Mouse (Mus musculus) kidney, adult 2 months (tissue): ENCODE results near the gene Sorbs1. TPM values are rescaled to one million over a fixed set of nuclear protein-coding genes. Genes with fewer than 3 reads are reported as not detected.

Source experiments
- DNase-seq: peaks from one replicate; pipeline ENCODE4 v3.0.0; 2021
- H3K27ac ChIP-seq: fragments of 200-500 bp; 2 replicates; pipeline ENCODE4 v1.5.1; 2012; ENCODE audit warnings: low read depth, low read length, control low read depth, inconsistent platforms; ENCODE audit not compliant: insufficient read depth
- H3K27me3 ChIP-seq: fragments of 200-500 bp; replicated peaks from 2 replicates; pipeline ENCODE4 v1.6.1; 2012; ENCODE audit warnings: mild to moderate bottlenecking, moderate library complexity, low read length, inconsistent platforms; ENCODE audit not compliant: control insufficient read depth, insufficient read depth
- H3K36me3 ChIP-seq: fragments of 200-500 bp; 2 replicates; pipeline ENCODE4 v1.6.1; 2012; ENCODE audit warnings: mild to moderate bottlenecking, moderate library complexity, low read length, inconsistent platforms; ENCODE audit not compliant: control insufficient read depth, insufficient read depth
- H3K4me1 ChIP-seq: fragments of 200-500 bp; 2 replicates; pipeline ENCODE4 v1.6.1; 2011; ENCODE audit warnings: low read length; ENCODE audit not compliant: control insufficient read depth, insufficient read depth
- H3K4me3 ChIP-seq: fragments of 200-500 bp; 2 replicates; pipeline ENCODE4 v1.5.1; 2011; ENCODE audit warnings: mild to moderate bottlenecking, low read depth, low read length, control low read depth; ENCODE audit not compliant: insufficient read depth
- CTCF ChIP-seq: fragments of 200-500 bp; conservative IDR thresholded peaks from 2 replicates; pipeline ENCODE4 v1.5.1; 2011; ENCODE audit warnings: low read depth, mild to moderate bottlenecking, control low read depth, low read length, moderate library complexity, mixed read lengths; ENCODE audit not compliant: insufficient read depth, insufficient read length
- POLR2A ChIP-seq: fragments of 200-500 bp; IDR thresholded peaks from one replicate; pipeline ENCODE4 v1.6.1; 2011; ENCODE audit warnings: low read depth, low read length, control low read depth
- WGBS: fragments of 180-500 bp; shearing (Covaris S2); methylation state at CpG from one replicate; pipeline ENCODE4 v1.1.7; 2018; 5-methylcytosine and 5-hydroxymethylcytosine counted together
- polyA plus RNA-seq: library from polyadenylated mRNA; depleted of rRNA; stranded (reverse); fragments of >200 nt; gene quantifications from 2 replicates; pipeline ENCODE4 v1.2.3, GENCODE M21; 2012; rRNA removed

Sorbs1 gene
- polyA plus RNA-seq, 1 experiment: 52.5 TPM

DNA sequence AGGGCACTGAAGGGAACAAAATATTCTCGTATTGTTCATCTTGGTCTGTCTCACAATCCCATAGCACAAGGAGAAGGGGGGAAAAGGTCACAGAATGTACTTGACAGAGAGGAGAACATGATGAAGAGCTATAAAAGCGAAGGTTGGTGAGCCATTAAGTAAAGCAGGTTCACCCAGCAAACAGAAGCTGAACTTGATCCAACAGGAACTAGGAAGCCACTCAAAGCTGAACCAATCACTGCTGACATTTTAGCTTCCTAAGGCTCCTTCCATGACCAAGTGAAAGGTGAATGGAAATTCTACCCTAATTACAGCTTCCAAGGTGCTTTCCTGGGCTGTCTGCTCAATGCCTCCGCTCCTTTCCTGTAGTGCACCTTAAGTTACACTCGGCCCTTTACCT is 262.5 kb downstream of the Sorbs1 start:
- Histone ChIP-seq H3K27me3 (no peaks in the 10 kb centered on the region), H3K27ac (no peak overlapping the region), H3K4me3 (no peak overlapping the region), H3K36me3 (no peaks in the 10 kb centered on the region), H3K4me1 (no peaks in the 10 kb centered on the region)
- 66% methylated on average over 4 of the region's 4 CpGs for WGBS
- no peak for TF ChIP-seq POLR2A
- no peak for TF ChIP-seq CTCF
- DNase-seq: no peak

DNA sequence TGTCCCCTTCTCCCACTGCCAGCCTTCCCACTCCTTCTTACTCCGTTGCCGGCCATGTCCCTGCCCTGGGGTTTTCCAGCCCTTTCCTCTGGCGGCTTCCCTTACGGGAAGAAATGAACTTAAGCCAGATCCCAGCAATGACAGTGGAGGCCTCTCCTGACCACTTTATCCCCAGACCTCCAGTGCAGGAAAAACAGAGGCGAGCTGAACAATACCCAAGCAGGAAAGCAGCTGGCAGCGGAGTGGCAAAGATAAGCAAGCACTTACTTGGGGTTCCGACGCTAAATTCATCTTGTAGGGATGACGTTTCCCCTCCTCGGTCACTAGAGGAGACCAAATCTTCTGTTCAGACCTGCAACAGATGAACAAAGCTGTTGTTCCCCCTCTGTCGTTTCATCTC is 264.2 kb downstream of the Sorbs1 start:
- TF ChIP-seq POLR2A (no peak), CTCF (no peak)
- Histone ChIP-seq H3K27ac (no peak overlapping the region), H3K4me1 (no peaks in the 10 kb centered on the region), H3K36me3 (no peaks in the 10 kb centered on the region), H3K27me3 (no peaks in the 10 kb centered on the region), H3K4me3 (no peak overlapping the region)
- DNase-seq: no peak
- WGBS: 71% methylated on average over 11 of the region's 11 CpGs

DNA sequence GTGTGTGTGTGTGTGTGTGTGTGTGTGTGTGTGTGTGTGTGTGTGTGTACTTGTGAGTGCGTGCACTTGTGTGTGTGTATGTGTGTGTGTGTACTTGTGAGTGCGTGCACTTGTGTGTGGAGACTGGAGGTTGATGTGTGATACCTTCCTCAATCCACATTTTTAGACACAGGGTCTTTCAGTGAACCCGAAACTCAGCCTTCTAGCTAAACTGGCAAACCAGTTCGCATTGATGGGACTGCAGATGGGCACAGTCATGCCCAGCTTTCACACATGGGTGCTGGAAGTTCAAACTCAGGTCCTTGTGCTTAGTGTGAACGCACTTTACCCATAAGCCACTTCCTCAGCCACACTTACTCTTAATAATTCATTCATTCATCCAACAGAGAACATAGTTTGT is 265.1 kb downstream of the Sorbs1 start:
- no peak for DNase-seq
- no peaks in the 10 kb centered on the region for H3K27me3 ChIP-seq
- no peaks in the 10 kb centered on the region for H3K36me3 ChIP-seq
- no peaks in the 10 kb centered on the region for H3K4me1 ChIP-seq
- no peak overlapping the region for H3K27ac ChIP-seq
- no peak for TF ChIP-seq POLR2A
- TF ChIP-seq CTCF: no peak
- WGBS: 95% methylated on average over 5 of the region's 5 CpGs
- H3K4me3 ChIP-seq: no peak overlapping the region

DNA sequence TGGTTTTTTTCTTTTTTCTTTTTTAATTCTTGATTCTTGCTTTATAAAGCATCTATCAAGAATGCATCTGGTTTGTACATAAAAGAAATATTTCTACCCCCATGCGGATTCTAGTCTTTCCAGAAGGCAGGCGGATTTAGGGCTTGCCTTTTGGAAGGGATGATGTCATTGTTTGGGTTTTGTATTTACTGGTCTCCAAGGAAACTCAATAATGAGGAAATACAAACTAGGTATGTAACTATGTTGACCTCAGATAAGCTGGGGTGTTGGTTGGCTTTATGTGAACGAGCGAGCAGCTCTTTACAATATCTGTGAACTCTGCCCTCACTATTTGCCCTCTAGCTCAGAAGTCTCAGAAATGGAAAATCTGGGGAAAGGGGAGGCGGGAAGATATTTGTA is 266.3 kb downstream of the Sorbs1 start:
- DNase-seq: no peak
- no peak overlapping the region for H3K27ac ChIP-seq
- no peaks in the 10 kb centered on the region for H3K4me1 ChIP-seq
- H3K27me3 ChIP-seq: no peaks in the 10 kb centered on the region
- H3K4me3 ChIP-seq: no peak overlapping the region
- WGBS: 61% methylated on average over 5 of the region's 5 CpGs
- TF ChIP-seq POLR2A: no peak
- TF ChIP-seq CTCF: no peak
- no peaks in the 10 kb centered on the region for H3K36me3 ChIP-seq

DNA sequence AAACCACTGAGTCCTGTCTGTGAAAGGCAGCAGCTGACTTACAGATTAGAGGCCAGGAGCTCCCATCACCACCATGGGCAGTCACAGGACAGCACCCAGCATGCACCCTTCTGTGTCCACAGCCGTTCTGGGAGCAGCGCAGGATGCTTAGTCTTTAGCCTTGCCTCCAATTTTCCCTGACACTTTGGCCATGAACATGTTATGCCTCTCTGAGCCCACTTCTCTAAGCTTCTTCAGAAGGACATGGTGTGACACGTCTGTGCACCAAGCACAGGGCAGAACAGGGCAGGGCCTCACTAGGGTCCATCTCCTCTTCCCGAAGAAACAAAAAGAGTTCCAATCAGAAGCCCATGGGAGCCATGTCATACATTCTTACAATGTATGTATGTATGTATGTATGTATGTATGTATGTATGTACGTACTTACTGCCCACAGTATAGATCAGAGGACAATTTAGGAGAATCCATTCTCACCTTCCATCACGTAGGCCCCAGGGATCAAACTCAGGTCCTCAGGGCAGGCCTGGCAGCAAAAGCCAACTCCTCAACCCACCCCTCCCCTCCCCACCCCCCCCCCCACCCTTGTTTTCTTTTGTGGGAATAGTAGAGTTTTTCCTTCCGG is 266.8 kb downstream of the Sorbs1 start:
- no peak for DNase-seq
- Histone ChIP-seq H3K27me3 (no peaks in the 10 kb centered on the region), H3K4me3 (no peak overlapping the region), H3K36me3 (no peaks in the 10 kb centered on the region), H3K27ac (no peak overlapping the region), H3K4me1 (no peaks in the 10 kb centered on the region)
- 87% methylated on average over 7 of the region's 7 CpGs for WGBS
- TF ChIP-seq CTCF: no peak
- no peak for TF ChIP-seq POLR2A

Other genes starting within 250 kb of the Sorbs1 start
- 15.4 and 25.7 TPM in 2 replicates for gene Pdlim1, start 241.9 kb downstream of the Sorbs1 start, polyA plus RNA-seq
- gene Aldh18a1, start 74.7 kb upstream of the Sorbs1 start, polyA plus RNA-seq: 3.5 and 4.1 TPM in 2 replicates
- 8.6 and 8.9 TPM in 2 replicates for gene Tctn3, start 98.5 kb upstream of the Sorbs1 start, polyA plus RNA-seq
- gene Entpd1, start 98.6 kb upstream of the Sorbs1 start, polyA plus RNA-seq: 8.0 and 8.4 TPM in 2 replicates
- not detected in 2 replicates for gene Cc2d2b, start 235.0 kb upstream of the Sorbs1 start, polyA plus RNA-seq